Mouse (Mus musculus) common myeloid progenitor, adult 5-6 weeks (primary cell): ENCODE measurements around the gene Gm8005. TPM values are rescaled to one million over a fixed set of nuclear protein-coding genes. Genes with fewer than 3 reads are reported as not detected.
"Not testable (repeated sequence)": the region's sequence is repeated elsewhere in the genome, so short reads cannot be mapped to it uniquely, and the experiment has no call there.

Experiments
- ATAC-seq: replicated peaks from 2 replicates; pipeline ENCODE4 v1.8.0; 2016; ENCODE audit warnings: low read depth, mild to moderate bottlenecking, moderate TSS enrichment, inconsistent platforms; ENCODE audit not compliant: poor library complexity, severe bottlenecking
- total RNA-seq: library from RNA; stranded (forward); fragments of 200-1000, 187-1606 nt; gene quantifications from 2 replicates; pipeline ENCODE4 v1.2.3, GENCODE M21; 2017

Gene Gm8005
- not detected in 2 replicates for total RNA-seq

GRCm38 (mm10) chr14:42439573-42439972 is at the start of gene Gm8005:
Gene Gm8005, minus strand, starts transcription at chr14:42439673.
- not testable (repeated sequence) for ATAC-seq

GRCm38 (mm10) chr14:42463581-42463980 is 24.1 kb upstream of the Gm8005 start, which contains the start of gene Gm8011:
Gene Gm8011, plus strand, starts transcription at chr14:42463881.
- ATAC-seq: not testable (repeated sequence)

Other genes with a start within 250 kb of the Gm8005 start
- gene Gm3573, start 248.9 kb downstream of the Gm8005 start, total RNA-seq: not detected in 2 replicates
- not detected in 2 replicates for gene Gm17026, start 179.6 kb downstream of the Gm8005 start, total RNA-seq
- gene Gm9611, start 142.3 kb downstream of the Gm8005 start, total RNA-seq: not detected in 2 replicates
- not detected in 2 replicates for gene Gm7995, start 129.5 kb downstream of the Gm8005 start, total RNA-seq
- not detected in 2 replicates for gene Gm8011, start 24.2 kb upstream of the Gm8005 start, total RNA-seq
- not detected in 2 replicates for gene Gm8020, start 62.7 kb upstream of the Gm8005 start, total RNA-seq
- not detected in 2 replicates for gene Gm8024, start 84.6 kb upstream of the Gm8005 start, total RNA-seq
- not detected in 2 replicates for gene Gm17124, start 160.2 kb upstream of the Gm8005 start, total RNA-seq
- gene Gm3633, start 202.2 kb upstream of the Gm8005 start, total RNA-seq: not detected in 2 replicates
- gene Gm10378, start 216.3 kb upstream of the Gm8005 start, total RNA-seq: not detected in 2 replicates